Mouse (Mus musculus) MEL (cell line): ENCODE measurements around the gene Arl8a.

Experiments used
- CHD1 ChIP-seq: IDR thresholded peaks from 2 replicates; pipeline ENCODE4 v1.6.1; 2012; ENCODE audit warnings: low read depth, mild to moderate bottlenecking, inconsistent platforms, low read length, improper control_type of control experiment
- CHD2 ChIP-seq: IDR thresholded peaks from 2 replicates; pipeline ENCODE4 v1.6.1; 2011; ENCODE audit warnings: low read length, improper control_type of control experiment
- CTCF ChIP-seq, 3 experiments: IDR thresholded peaks in 2 of 3; conservative IDR thresholded peaks in 1 of 3; 2 replicates each; pipeline ENCODE4 v1.5.1; 2011 to 2012; ENCODE audit warnings: low read length in 3 of 3, low read depth in 2 of 3, mild to moderate bottlenecking in 2 of 3, improper control_type of control experiment in 1 of 3, inconsistent platforms in 1 of 3, mixed read lengths in 1 of 3, moderate library complexity in 1 of 3; ENCODE audit not compliant: control insufficient read depth in 1 of 3, insufficient read depth in 1 of 3, poor library complexity in 1 of 3, severe bottlenecking in 1 of 3

DNA sequence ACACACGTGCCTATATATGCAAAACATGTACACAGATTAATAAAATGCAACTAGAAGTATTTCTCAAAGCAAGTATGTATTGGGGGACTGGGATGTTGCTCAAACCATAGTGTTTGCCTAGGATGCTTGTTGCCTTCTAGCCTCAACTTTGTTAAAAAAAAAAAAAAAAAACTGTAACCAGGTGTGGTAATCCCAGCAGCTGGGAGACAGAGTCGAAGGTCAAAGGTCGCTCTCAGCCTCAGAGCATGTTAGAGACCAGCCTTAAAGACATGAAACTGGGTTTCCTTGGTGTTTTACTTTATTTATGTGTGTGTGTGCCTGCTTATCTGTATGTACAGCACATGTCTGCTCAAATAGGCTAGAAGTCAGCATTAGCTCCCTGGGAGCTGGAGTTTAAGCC lies 28.6 kb downstream of the Arl8a start:
- TF ChIP-seq CHD2: no peak
- no peak for TF ChIP-seq CTCF (IDR thresholded peaks at IDR 0.05 in 2 of 3, conservative IDR thresholded peaks at IDR 0.05 in 1 of 3; ENCODE audit: control insufficient read depth in 1 of 3, insufficient read depth in 1 of 3, low read depth in 2 of 3, low read length in 3 of 3, poor library complexity in 1 of 3, severe bottlenecking in 1 of 3)
- no peak for TF ChIP-seq CHD1
